Mouse (Mus musculus) olfactory bulb, adult 2 months (tissue): ENCODE results near the gene Ift20.

Experiments
- CTCF ChIP-seq: fragments of 200-500 bp; IDR thresholded peaks from 2 replicates; pipeline ENCODE4 v1.5.1; 2012; ENCODE audit warnings: low read depth, mild to moderate bottlenecking, low read length, moderate library complexity; ENCODE audit not compliant: insufficient read depth
- POLR2A ChIP-seq: fragments of 200-500 bp; IDR thresholded peaks from 2 replicates; pipeline ENCODE4 v1.6.1; 2012; ENCODE audit warnings: mild to moderate bottlenecking, low read depth, low read length, moderate library complexity; ENCODE audit not compliant: insufficient read depth

GRCm38 (mm10) chr11:78490781-78491241 lies 45.4 kb upstream of the Ift20 start:
- TF ChIP-seq CTCF (no peak), POLR2A (no peak)
